In the genomic region with DNA sequence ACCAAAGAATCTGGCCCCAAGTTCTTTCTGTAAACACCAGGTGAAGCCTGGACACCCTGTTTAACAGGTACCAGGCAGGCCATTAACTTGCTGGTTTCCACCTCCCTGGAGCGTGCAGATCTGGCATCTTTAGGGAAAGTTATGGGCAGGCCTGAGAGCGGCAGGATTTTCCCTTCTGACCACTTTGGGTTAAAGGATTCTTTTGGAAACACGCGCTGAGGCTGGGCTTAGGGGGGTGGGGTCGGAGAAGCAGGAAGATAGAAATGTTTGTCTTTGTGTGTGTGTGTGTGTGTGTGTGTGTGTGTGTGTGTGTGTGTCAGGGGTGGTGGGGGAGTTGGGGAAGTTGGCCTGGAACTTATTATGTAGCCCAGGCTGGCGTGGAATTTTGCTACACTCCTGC, we compare ENCODE assay signal across 9 mouse cellular contexts. TPM values are rescaled to one million over a fixed set of nuclear protein-coding genes. Genes with fewer than 3 reads are reported as not detected.
DNase-seq lines count a peak whose midpoint lies in the region; ATAC-seq and TF ChIP-seq lines count a peak whose summit lies in the region.
"Had no signal": no experiment of that assay in that cellular context is flagged by ENCODE, and none has a peak within 500 bp of the region (broad histone marks: within the 10 kb centered on the region; RNA-seq: fewer than 3 reads in every experiment).

No protein-coding gene starts in this region.

- H3K4me3 ChIP-seq in kidney, embryonic 14.5 days (ENCODE audit: low read length) = no peak overlapping the region
- H3K4me3 ChIP-seq in brown adipose tissue, adult 24 weeks (ENCODE audit: insufficient read depth, low read depth, low read length) = peak overlapping the region; percentile 34
- no peak overlapping the region for H3K4me3 ChIP-seq in embryonic fibroblast, embryonic 13.5 days (ENCODE audit: insufficient read depth, low read length)
- no peak overlapping the region for H3K4me3 ChIP-seq in forebrain, embryonic 12.5 days (replicated peaks)
- no peak overlapping the region for H3K4me3 ChIP-seq in forebrain, embryonic 16.5 days (replicated peaks; ENCODE audit: low read length)

- no peak overlapping the region for H3K27ac ChIP-seq in kidney, embryonic 14.5 days (ENCODE audit: low read depth, low read length)
- H3K27ac ChIP-seq in brown adipose tissue, adult 24 weeks (replicated peaks; ENCODE audit: low read depth, low read length) = peak overlapping the region; percentile 31; the same call in 1 of the 2 replicates
- H3K27ac ChIP-seq in embryonic fibroblast, embryonic 13.5 days (ENCODE audit: insufficient read depth, low read length) = peak overlapping the region; percentile 18; the same call in 1 of the 2 replicates
- no peak overlapping the region for H3K27ac ChIP-seq in forebrain, embryonic 12.5 days
- no peak overlapping the region for H3K27ac ChIP-seq in forebrain, embryonic 16.5 days (ENCODE audit: low read length)

- H3K9me3 ChIP-seq in kidney, embryonic 14.5 days (ENCODE audit: control insufficient read depth, low read length) = no peaks in the 10 kb centered on the region
- no peaks in the 10 kb centered on the region for H3K9me3 ChIP-seq in forebrain, embryonic 12.5 days
- no peaks in the 10 kb centered on the region for H3K9me3 ChIP-seq in forebrain, embryonic 16.5 days (ENCODE audit: control insufficient read depth, low read length)

- H3K4me1 ChIP-seq in kidney, embryonic 14.5 days (ENCODE audit: control insufficient read depth, insufficient read depth, low read length) = peaks cover 55% of the 10 kb centered on the region
- H3K4me1 ChIP-seq in brown adipose tissue, adult 24 weeks (ENCODE audit: control insufficient read depth, insufficient read depth, insufficient read length, low read length) = peaks cover 29% of the 10 kb centered on the region
- H3K4me1 ChIP-seq in embryonic fibroblast, embryonic 13.5 days (ENCODE audit: control insufficient read depth, insufficient read depth, low read length) = peaks cover 34% of the 10 kb centered on the region
- peaks cover 54% of the 10 kb centered on the region for H3K4me1 ChIP-seq in forebrain, embryonic 12.5 days
- H3K4me1 ChIP-seq in forebrain, embryonic 16.5 days (replicated peaks; ENCODE audit: control insufficient read depth, insufficient read depth, low read length) = peaks cover 42% of the 10 kb centered on the region

- DNase-seq in kidney, adult 9 months = peak; percentile 48
- peak; percentile 45 to 51 for DNase-seq in kidney, postnatal 4 days
- no peak for DNase-seq in right cerebral cortex, postnatal 10 days (ENCODE audit: low spot score in 2 of 2)
- DNase-seq: cerebellum, adult 2 months had no signal

- H3K27me3 ChIP-seq in kidney, embryonic 14.5 days (ENCODE audit: control insufficient read depth, insufficient read depth, low read length) = no peaks in the 10 kb centered on the region
- H3K27me3 ChIP-seq in forebrain, embryonic 12.5 days = no peaks in the 10 kb centered on the region
- H3K27me3 ChIP-seq in forebrain, embryonic 16.5 days (replicated peaks; ENCODE audit: control insufficient read depth, insufficient read depth, low read length) = no peaks in the 10 kb centered on the region

- no peak overlapping the region for H3K9ac ChIP-seq in kidney, embryonic 14.5 days (ENCODE audit: low read depth, low read length)
- no peak overlapping the region for H3K9ac ChIP-seq in forebrain, embryonic 12.5 days
- no peak overlapping the region for H3K9ac ChIP-seq in forebrain, embryonic 16.5 days (replicated peaks; ENCODE audit: low read depth, low read length)

- no peak for TF ChIP-seq CTCF in embryonic fibroblast, embryonic 13.5 days (IDR thresholded peaks at IDR 0.05; ENCODE audit: borderline replicate concordance, insufficient read depth, low read length)

- 54% methylated on average over 6 of the region's 6 CpGs for WGBS in kidney, embryonic 14.5 days
- WGBS in forebrain, embryonic 12.5 days = 82% methylated on average over 6 of the region's 6 CpGs
- WGBS in forebrain, embryonic 16.5 days = 80% methylated on average over 6 of the region's 6 CpGs

- no peak overlapping the region for H3K4me2 ChIP-seq in kidney, embryonic 14.5 days (replicated peaks; ENCODE audit: low read depth, low read length)
- H3K4me2 ChIP-seq in forebrain, embryonic 12.5 days = no peak overlapping the region
- no peak overlapping the region for H3K4me2 ChIP-seq in forebrain, embryonic 16.5 days (ENCODE audit: low read length)

- H3K36me3 ChIP-seq in kidney, embryonic 14.5 days (ENCODE audit: control insufficient read depth, insufficient read depth, low read length) = peaks cover 11% of the 10 kb centered on the region; the same call in 1 of the 2 replicates
- H3K36me3 ChIP-seq in forebrain, embryonic 12.5 days (replicated peaks) = peaks cover 14% of the 10 kb centered on the region
- H3K36me3 ChIP-seq in forebrain, embryonic 16.5 days (ENCODE audit: control insufficient read depth, insufficient read depth) = no peaks in the 10 kb centered on the region; the same call in 1 of the 2 replicates

- ATAC-seq in kidney, embryonic 14.5 days (ENCODE audit: low FRiP score, low TSS enrichment) = no peak
- ATAC-seq in forebrain, embryonic 12.5 days (ENCODE audit: low FRiP score) = no peak
- no peak for ATAC-seq in forebrain, embryonic 16.5 days

- no peak for TF ChIP-seq POLR2A in embryonic fibroblast, embryonic 13.5 days (IDR thresholded peaks at IDR 0.05; ENCODE audit: low read depth, low read length)

RNA-seq across cellular contexts. Expression of a gene that starts 4.2 kb away (rescaled TPM):
- 51.7 and 95.1 TPM in 2 replicates for polyA plus RNA-seq in kidney, embryonic 14.5 days (2014; fragmentation: Nextera tagmentation; extraction: Ambion mirVana)
- 33.0 and 38.9 TPM in 2 replicates for polyA plus RNA-seq in brown adipose tissue, adult 24 weeks (2012; ENCODE audit: insufficient read depth, insufficient read length, missing spikeins)
- 79.8 and 108 TPM in 2 replicates for polyA plus RNA-seq in embryonic fibroblast, embryonic 13.5 days (2011; ENCODE audit: insufficient read length, low read depth, missing spikeins)
- polyA plus RNA-seq in forebrain, embryonic 12.5 days (2016; fragmentation: Nextera tagmentation; extraction: Ambion mirVana) = 67.6 and 79.0 TPM in 2 replicates
- polyA plus RNA-seq in forebrain, embryonic 16.5 days (2015; fragmentation: Nextera tagmentation; extraction: Ambion mirVana) = 98.6 and 107 TPM in 2 replicates

Comparison
In these comparisons a context has a peak if more than half of its experiments do, and no peak if none do; other contexts are left out.
1. DNase-seq: peak in kidney, adult 9 months (single experiment) and kidney, postnatal 4 days (2 of 2); none in right cerebral cortex, postnatal 10 days (0 of 2).
2. H3K27ac ChIP-seq: peak in brown adipose tissue, adult 24 weeks (single experiment) and embryonic fibroblast, embryonic 13.5 days (single experiment); none in kidney, embryonic 14.5 days (single experiment), forebrain, embryonic 12.5 days (single experiment) and forebrain, embryonic 16.5 days (single experiment).